Mouse (Mus musculus) adrenal gland, postnatal 10 days (tissue): ENCODE results near the gene Ly6c2. TPM values are rescaled to one million over a fixed set of nuclear protein-coding genes. Genes with fewer than 3 reads are reported as not detected.

Experiments used
- total RNA-seq, 2 experiments: library from RNA; stranded (reverse); gene quantifications; 2 replicates each; pipeline ENCODE4 v1.2.3; 2021

Gene Ly6c2
- total RNA-seq, 2 experiments from 2014 or later, result 5.3 to 5.6 TPM

Other genes starting within 250 kb of the Ly6c2 start
- 1 to 10 TPM in 1 of 2 experiments, under 1 TPM in 1; 0.30 to 8.9 TPM for gene 2010109I03Rik, start 214.9 kb downstream of the Ly6c2 start, total RNA-seq
- gene Ly6i, start 128.5 kb downstream of the Ly6c2 start, total RNA-seq, result under 1 TPM; 0.63 to 0.73 TPM
- gene Ly6a, start 113.9 kb downstream of the Ly6c2 start, total RNA-seq, result 10 to 100 TPM; 40.0 to 42.1 TPM
- 100 to 1,000 TPM; 105 to 131 TPM for gene Ly6c1, start 63.1 kb downstream of the Ly6c2 start, total RNA-seq
- 1 to 10 TPM in 1 of 2 experiments, under 1 TPM in 1; 0.33 to 1.1 TPM for gene Ly6g, start 43.3 kb upstream of the Ly6c2 start, total RNA-seq
- gene BC025446, start 104.4 kb upstream of the Ly6c2 start, total RNA-seq, result 10 to 100 TPM in 1 of 2 experiments, 1 to 10 TPM in 1; 9.3 to 23.8 TPM
- not detected for gene Ly6f, start 156.5 kb upstream of the Ly6c2 start, total RNA-seq